Mouse (Mus musculus) T-cell, adult 66 days (primary cell): ENCODE measurements around the gene Mfsd4b1. TPM values are rescaled to one million over a fixed set of nuclear protein-coding genes. Genes with fewer than 3 reads are reported as not detected.

Source experiments
- total RNA-seq, 2 experiments: library from RNA; stranded (reverse); gene quantifications; 3 replicates in 1 of 2; 4 replicates in 1 of 2; pipeline ENCODE4 v1.2.4; 2023

Mfsd4b1 gene
- total RNA-seq = not detected

DNA sequence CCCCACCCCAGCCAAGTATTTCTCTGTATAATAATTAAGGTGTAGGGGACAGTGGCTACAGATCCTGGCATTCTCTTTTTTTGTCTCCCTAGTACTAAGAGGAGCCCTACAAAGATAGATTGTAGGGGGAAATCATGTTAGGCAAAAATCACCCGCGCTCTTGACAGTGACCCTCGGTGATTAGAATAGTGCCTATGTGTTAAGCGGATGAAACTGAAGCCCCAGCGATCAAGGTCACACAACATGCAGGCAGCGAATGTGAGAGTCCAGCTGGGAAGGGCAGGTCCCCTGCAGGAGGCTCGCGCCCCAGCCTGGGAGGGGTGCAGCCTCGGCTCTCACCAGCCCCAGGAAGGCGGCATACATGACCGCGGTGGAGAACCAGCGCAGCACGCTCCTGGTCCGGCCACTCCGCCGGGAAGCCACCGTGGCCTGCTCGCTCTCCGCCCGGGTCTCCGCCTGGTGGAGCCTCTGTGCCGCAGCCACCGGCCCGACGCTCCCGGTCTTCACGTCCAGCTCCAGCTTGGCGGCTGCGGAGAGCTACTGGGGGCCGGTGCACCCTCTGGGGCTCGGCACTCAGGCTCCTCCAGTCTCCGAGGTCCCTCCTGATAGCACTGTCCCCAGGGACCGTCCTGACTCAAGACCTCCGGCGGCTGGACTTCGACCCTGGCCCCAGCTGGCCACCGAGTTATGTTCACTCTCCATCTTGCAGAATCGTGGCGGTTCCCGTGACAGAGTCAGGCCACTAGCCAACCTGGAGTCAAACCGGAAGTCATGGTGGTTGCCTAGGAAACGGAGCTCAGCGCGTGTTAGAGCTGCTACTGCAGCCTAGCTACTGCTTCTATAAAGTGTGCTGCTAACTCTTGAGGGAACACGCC lies at the start of gene Mfsd4b1:
Mfsd4b1 (minus strand) TSS at position 715 of the 875 bp plus-strand sequence.

GRCm38 (mm10) chr10:39986466-39986865 lies 38.6 kb downstream of the Mfsd4b1 start, which contains the start of gene Mfsd4b5:
TSS of gene Mfsd4b5 (minus strand) at chr10:39986646.

DNA sequence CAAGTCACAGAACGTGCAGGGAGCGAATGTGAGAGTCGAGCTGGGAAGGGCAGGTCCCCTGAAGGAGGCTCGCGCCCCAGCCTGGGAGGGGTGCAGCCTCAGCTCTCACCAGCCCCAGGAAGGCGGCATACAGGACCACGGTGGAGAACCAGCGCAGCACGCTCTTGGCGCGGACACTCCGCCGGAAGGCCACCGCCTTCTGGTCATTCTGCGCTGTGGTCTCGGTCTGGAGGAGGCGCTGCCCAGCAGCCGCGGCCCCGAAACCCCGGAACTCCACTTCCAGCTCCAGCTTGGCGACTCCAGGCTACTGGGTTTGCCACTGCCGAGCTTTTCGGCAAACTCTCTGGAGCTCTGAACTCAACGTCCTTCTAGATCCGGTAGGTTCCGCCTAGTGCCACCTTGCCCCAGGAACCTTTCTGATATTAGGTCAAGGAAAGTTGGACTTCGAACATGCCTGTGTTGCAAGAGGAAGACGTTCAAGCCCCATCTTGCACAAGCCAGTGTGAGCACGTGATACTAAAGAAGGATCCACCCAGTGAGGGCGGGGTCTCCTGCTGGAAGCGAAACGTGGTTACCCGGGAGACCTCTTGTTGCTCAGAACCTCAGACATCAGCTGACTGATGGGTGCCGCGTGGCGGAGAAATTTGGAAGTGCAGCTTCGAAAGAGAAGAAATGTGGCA lies 65.2 kb downstream of the Mfsd4b1 start, which contains the start of gene Mfsd4b3:
Mfsd4b3 (minus strand) TSS at position 393 of the 680 bp plus-strand sequence.

Other genes with a start within 250 kb of the Mfsd4b1 start
- 1 to 10 TPM; 4.8 to 5.1 TPM for gene Mfsd4b4, start 126.0 kb downstream of the Mfsd4b1 start, total RNA-seq
- under 1 TPM in 1 of 2 experiments, not detected in 1; 0.24 TPM for gene Mfsd4b2, start 98.3 kb downstream of the Mfsd4b1 start, total RNA-seq
- under 1 TPM in 1 of 2 experiments, not detected in 1; 0.33 TPM for gene Mfsd4b3, start 65.1 kb downstream of the Mfsd4b1 start, total RNA-seq
- gene Mfsd4b5, start 38.6 kb downstream of the Mfsd4b1 start, total RNA-seq = under 1 TPM in 1 of 2 experiments, not detected in 1; 0.79 TPM
- 10 to 100 TPM in 1 of 2 experiments, 1 to 10 TPM in 1; 9.7 to 10.8 TPM for gene Slc16a10, start 117.0 kb upstream of the Mfsd4b1 start, total RNA-seq
- 10 to 100 TPM; 16.6 to 27.4 TPM for gene Rpf2, start 221.8 kb upstream of the Mfsd4b1 start, total RNA-seq
- 10 to 100 TPM; 21.3 to 28.4 TPM for gene Gtf3c6, start 232.8 kb upstream of the Mfsd4b1 start, total RNA-seq